In the genomic region with DNA sequence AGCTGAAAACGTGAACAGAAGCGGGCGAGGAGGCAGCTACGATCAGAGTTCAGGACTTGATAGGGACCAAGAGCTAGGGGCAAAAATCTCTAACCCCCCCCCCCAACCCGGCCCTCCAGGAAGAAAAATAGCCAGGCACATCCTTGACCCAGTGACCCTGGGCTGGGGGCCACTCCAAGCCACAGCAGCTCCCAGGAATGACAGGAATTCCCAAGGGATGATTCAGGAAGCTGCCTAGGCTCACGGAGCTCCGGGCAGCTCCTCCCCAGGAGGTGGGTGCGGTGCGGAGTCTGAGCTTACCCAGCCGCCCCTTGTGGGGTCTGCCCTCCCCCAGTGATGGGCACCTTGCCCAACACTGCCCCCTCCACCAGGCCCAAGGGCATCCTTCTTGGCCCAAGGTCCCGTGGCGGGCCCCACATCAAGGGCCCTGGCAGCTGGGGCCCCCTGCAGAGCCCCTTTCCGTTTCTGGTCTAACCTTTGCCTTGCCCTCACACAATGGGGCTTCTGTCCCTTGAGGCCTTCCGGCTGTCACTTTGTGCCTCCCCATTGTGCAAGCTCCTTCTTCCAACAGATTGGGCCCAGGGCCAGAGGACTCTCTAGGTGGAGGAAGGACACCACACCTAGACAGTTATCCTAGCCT, we compare ENCODE assay signal across 8 mouse cellular contexts. TPM values are rescaled to one million over a fixed set of nuclear protein-coding genes. Genes with fewer than 3 reads are reported as not detected.
DNase-seq lines count a peak whose midpoint lies in the region; ATAC-seq and TF ChIP-seq lines count a peak whose summit lies in the region.

A gene (minus strand): TSS at position 51 of the 640 bp plus-strand sequence.

- no peak for TF ChIP-seq CTCF in E14TG2a.4 (conservative IDR thresholded peaks at IDR 0.05; ENCODE audit: low read length)

- under 1% methylated on average over 14 of the region's 14 CpGs for WGBS in forebrain, embryonic 16.5 days
- 3% methylated on average over 14 of the region's 14 CpGs for WGBS in hindbrain, embryonic 10.5 days
- WGBS in limb, embryonic 14.5 days: 2% methylated on average over 14 of the region's 14 CpGs

- H3K27ac ChIP-seq in forebrain, embryonic 16.5 days (ENCODE audit: low read length): no peak within 1 kb of the TSS
- peak within 1 kb of the TSS; percentile 75 for H3K27ac ChIP-seq in hindbrain, embryonic 10.5 days
- no peak within 1 kb of the TSS for H3K27ac ChIP-seq in limb, embryonic 14.5 days (replicated peaks; ENCODE audit: low read depth, low read length)

- no peak for ATAC-seq in forebrain, embryonic 16.5 days
- ATAC-seq in limb, embryonic 14.5 days (ENCODE audit: low FRiP score, low read depth): no peak

- H3K4me2 ChIP-seq in forebrain, embryonic 16.5 days (ENCODE audit: low read length): peak within 1 kb of the TSS; percentile 29
- H3K4me2 ChIP-seq in limb, embryonic 14.5 days (replicated peaks; ENCODE audit: low read depth, low read length, severe bottlenecking): peak within 1 kb of the TSS; percentile 53
- peak within 1 kb of the TSS; percentile 83 for H3K4me2 ChIP-seq in myocyte (ENCODE audit: low read depth)

- H3K9ac ChIP-seq in forebrain, embryonic 16.5 days (replicated peaks; ENCODE audit: low read depth, low read length): no peak within 1 kb of the TSS
- H3K9ac ChIP-seq in limb, embryonic 14.5 days (ENCODE audit: low read depth, low read length, severe bottlenecking): 0 out of 2 replicates have a peak within 1 kb of the TSS, but pooled peaks have one; percentile 36

- no peak within 1 kb of the TSS for H3ac ChIP-seq in myocyte (ENCODE audit: control insufficient read depth, insufficient read length)

- TF ChIP-seq POLR2A in limb, embryonic 14.5 days (IDR thresholded peaks at IDR 0.05; ENCODE audit: borderline replicate concordance, extremely low read depth, insufficient read depth, insufficient read length): no peak
- no peak for TF ChIP-seq POLR2A in myocyte (IDR thresholded peaks at IDR 0.05; ENCODE audit: insufficient read length, low read depth)

- H3K4me3 ChIP-seq in E14TG2a.4 (replicated peaks; ENCODE audit: low read length): peak within 1 kb of the TSS; percentile 66
- H3K4me3 ChIP-seq in forebrain, embryonic 16.5 days (replicated peaks; ENCODE audit: low read length): no peak within 1 kb of the TSS
- peak within 1 kb of the TSS; percentile 41 for H3K4me3 ChIP-seq in hindbrain, embryonic 10.5 days
- peak within 1 kb of the TSS; percentile 30 for H3K4me3 ChIP-seq in limb, embryonic 14.5 days (replicated peaks; ENCODE audit: low read length)
- H3K4me3 ChIP-seq in myocyte: peak within 1 kb of the TSS; percentile 8

- H3K9me3 ChIP-seq in E14TG2a.4 (ENCODE audit: low read length): no peaks in the 10 kb centered on the region
- no peaks in the 10 kb centered on the region for H3K9me3 ChIP-seq in forebrain, embryonic 16.5 days (ENCODE audit: control insufficient read depth, low read length)
- H3K9me3 ChIP-seq in hindbrain, embryonic 10.5 days: no peaks in the 10 kb centered on the region
- no peaks in the 10 kb centered on the region for H3K9me3 ChIP-seq in limb, embryonic 14.5 days (ENCODE audit: control insufficient read depth, low read length)

- H3K27me3 ChIP-seq in E14TG2a.4 (ENCODE audit: insufficient read depth, low read length) (peaks cover 74% of the 10 kb centered on the region), myocyte (ENCODE audit: control insufficient read depth, insufficient read depth, insufficient read length) (no peaks in the 10 kb centered on the region)
- H3K27me3 ChIP-seq in forebrain, embryonic 16.5 days (replicated peaks; ENCODE audit: control insufficient read depth, insufficient read depth, low read length): peaks cover 24% of the 10 kb centered on the region
- peaks cover 68% of the 10 kb centered on the region for H3K27me3 ChIP-seq in hindbrain, embryonic 10.5 days (ENCODE audit: insufficient read depth, poor library complexity, severe bottlenecking)
- H3K27me3 ChIP-seq in limb, embryonic 14.5 days (ENCODE audit: control insufficient read depth, insufficient read depth, low read length): peaks cover 13% of the 10 kb centered on the region; the same call in 1 of the 2 replicates

- H3K79me2 ChIP-seq in myocyte (ENCODE audit: control insufficient read depth, insufficient read depth): no peaks in the 10 kb centered on the region

- H3K36me3 ChIP-seq in E14TG2a.4 (ENCODE audit: insufficient read depth, low read length) (no peaks in the 10 kb centered on the region), myocyte (ENCODE audit: control insufficient read depth, insufficient read depth) (no peaks in the 10 kb centered on the region)
- no peaks in the 10 kb centered on the region for H3K36me3 ChIP-seq in forebrain, embryonic 16.5 days (ENCODE audit: control insufficient read depth, insufficient read depth)
- no peaks in the 10 kb centered on the region for H3K36me3 ChIP-seq in hindbrain, embryonic 10.5 days
- no peaks in the 10 kb centered on the region for H3K36me3 ChIP-seq in limb, embryonic 14.5 days (ENCODE audit: control insufficient read depth, insufficient read depth, low read length)

- DNase-seq in adrenal gland, adult 18-20 months (ENCODE audit: low spot score in 2 of 2): peak in 1 of 2 experiments; percentile 56
- peak; percentile 37 for DNase-seq in hindbrain, embryonic 10.5 days (ENCODE audit: low spot score)
- no peak for DNase-seq in limb, embryonic 14.5 days (ENCODE audit: low spot score)
- no peak for DNase-seq in layer of hippocampus, adult 9-11 months
- DNase-seq in thymus, postnatal 36 days: no peak

- peaks cover 64% of the 10 kb centered on the region for H3K4me1 ChIP-seq in E14TG2a.4 (replicated peaks; ENCODE audit: low read depth, low read length)
- H3K4me1 ChIP-seq in forebrain, embryonic 16.5 days (replicated peaks; ENCODE audit: control insufficient read depth, insufficient read depth, low read length): peaks cover 10% of the 10 kb centered on the region
- H3K4me1 ChIP-seq in hindbrain, embryonic 10.5 days (replicated peaks): peaks cover 63% of the 10 kb centered on the region
- H3K4me1 ChIP-seq in limb, embryonic 14.5 days (ENCODE audit: control insufficient read depth, insufficient read depth, low read length): peaks cover 28% of the 10 kb centered on the region

TF ChIP-seq in myocyte, 11 proteins besides CTCF, POLR2A, EP300 and RAD21:
- TF ChIP-seq CEBPB (IDR thresholded peaks at IDR 0.05; ENCODE audit: insufficient read depth, poor library complexity, severe bottlenecking) (no peak), POLR2AphosphoS2 (IDR thresholded peaks at IDR 0.05; ENCODE audit: insufficient read length, low read depth) (no peak), E2F4 (IDR thresholded peaks at IDR 0.05; ENCODE audit: insufficient read depth) (no peak), TCF12 (IDR thresholded peaks at IDR 0.05; ENCODE audit: insufficient read depth, poor library complexity, severe bottlenecking) (no peak), MYOG (IDR thresholded peaks at IDR 0.05; ENCODE audit: control insufficient read depth in 1 of 3, insufficient read depth in 1 of 3, insufficient read length in 2 of 3, low read depth in 2 of 3) (no peak), MYOD1 (IDR thresholded peaks at IDR 0.05; ENCODE audit: control insufficient read depth in 1 of 3, insufficient read length in 2 of 3, low read depth in 2 of 3) (no peak), TCF3 (IDR thresholded peaks at IDR 0.05; ENCODE audit: insufficient read length, low read depth) (no peak), REST (IDR thresholded peaks at IDR 0.05; ENCODE audit: insufficient read depth, insufficient read length) (no peak), MAX (IDR thresholded peaks at IDR 0.05; ENCODE audit: low read depth) (no peak), SRF (IDR thresholded peaks at IDR 0.05; ENCODE audit: control insufficient read depth, insufficient read length, low read depth) (no peak), USF1 (IDR thresholded peaks at IDR 0.05; ENCODE audit: low read depth) (no peak)
TF ChIP-seq in myocyte: peak in this region for 0.

RNA-seq across cellular contexts. Expression of the gene that starts here (rescaled TPM):
- 100 to 1,000 TPM; 133 to 239 TPM for total RNA-seq in adrenal gland, adult 18-20 months (2021)
- 4.7 TPM in 2 replicates for polyA plus RNA-seq in forebrain, embryonic 16.5 days (2015; fragmentation: Nextera tagmentation; extraction: Ambion mirVana)
- 11.6 and 15.1 TPM in 2 replicates for polyA plus RNA-seq in hindbrain, embryonic 10.5 days (2016; fragmentation: Nextera tagmentation; extraction: Ambion mirVana)
- 19.9 and 23.9 TPM in 2 replicates for polyA plus RNA-seq in limb, embryonic 14.5 days (2012; rRNA removed)
- 13.6 and 14.2 TPM in 2 replicates for polyA plus RNA-seq in limb, embryonic 14.5 days (2014; fragmentation: Nextera tagmentation; extraction: Ambion mirVana)
- polyA plus RNA-seq in myocyte (2012; fragmentation: generic; extraction: Trizol): 1.6 TPM

Comparison
In these comparisons a context has a peak if more than half of its experiments do, and no peak if none do; other contexts are left out.
1. H3K4me2 ChIP-seq: peak in every context shown above with its lines; median percentile 83 in myocyte; 53 in limb, embryonic 14.5 days; 29 in forebrain, embryonic 16.5 days.